Mouse (Mus musculus): ENCODE measurements around the gene Fads6. TPM values are rescaled to one million over a fixed set of nuclear protein-coding genes. Genes with fewer than 3 reads are reported as not detected.

Fads6 gene
- 1 to 10 TPM; 2.2 to 2.4 TPM for total RNA-seq (2021)
- long read RNA-seq, experiment 1, result 0 reads
- long read RNA-seq, experiment 2, partial matches to known transcripts, result 0 of 1 reads
- long read RNA-seq, experiment 2, other reads (novel, unspliced or antisense), result 1 of 1 reads

DNA sequence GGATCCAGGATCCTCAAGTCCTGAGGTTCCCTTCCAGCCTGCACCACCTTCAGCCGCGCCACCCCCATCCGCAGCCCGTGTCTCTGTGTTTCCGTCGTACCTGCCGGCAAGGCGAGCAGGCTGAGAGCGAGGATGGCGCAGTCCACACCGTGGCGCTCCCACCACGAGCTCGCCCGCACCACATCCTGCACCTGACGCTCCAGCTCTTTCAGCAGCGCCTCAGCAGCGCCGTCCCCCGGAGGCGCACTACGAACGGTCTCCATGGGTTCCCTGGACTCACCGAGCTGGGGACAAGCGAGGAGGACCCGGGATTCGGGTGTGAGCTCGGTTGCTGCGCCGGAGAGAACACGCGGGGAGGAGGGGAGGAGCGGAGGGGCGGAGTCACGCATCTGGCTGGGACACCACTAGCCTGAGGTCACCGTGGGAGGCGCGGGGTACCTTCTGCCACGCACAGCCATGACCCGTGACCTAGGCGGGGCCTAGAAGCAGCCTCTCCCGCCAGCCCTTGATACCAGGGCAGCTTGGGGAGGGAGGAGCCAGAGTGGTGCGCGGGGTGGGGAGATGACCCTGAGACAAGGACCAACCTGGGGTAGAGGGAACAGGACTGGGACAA lies at the start of gene Fads6:
Gene Fads6 (minus strand): TSS at position 450 of the 613 bp plus-strand sequence.
- DNase-seq, result peak; percentile 69 to 72

DNA sequence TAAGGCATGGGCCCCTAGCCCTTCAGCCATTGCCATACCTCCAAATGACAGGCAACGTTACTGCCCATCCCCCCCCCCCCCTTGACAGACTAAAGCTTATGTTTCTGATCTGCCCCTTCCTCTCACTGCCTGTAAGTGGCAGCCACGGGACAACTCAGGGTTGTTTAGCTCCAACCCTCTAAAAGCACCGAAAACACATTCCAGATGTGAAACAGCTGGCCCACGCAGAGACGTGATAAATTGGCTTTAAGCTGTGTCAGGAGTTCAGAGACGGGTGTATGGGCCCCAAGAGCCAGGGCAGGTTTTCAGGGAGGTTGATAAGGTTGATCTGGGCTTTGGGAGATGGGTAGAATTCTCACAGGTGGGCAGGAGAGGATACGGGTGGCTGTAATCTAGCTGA lies 48.1 kb upstream of the Fads6 start:
- no peak for DNase-seq

DNA sequence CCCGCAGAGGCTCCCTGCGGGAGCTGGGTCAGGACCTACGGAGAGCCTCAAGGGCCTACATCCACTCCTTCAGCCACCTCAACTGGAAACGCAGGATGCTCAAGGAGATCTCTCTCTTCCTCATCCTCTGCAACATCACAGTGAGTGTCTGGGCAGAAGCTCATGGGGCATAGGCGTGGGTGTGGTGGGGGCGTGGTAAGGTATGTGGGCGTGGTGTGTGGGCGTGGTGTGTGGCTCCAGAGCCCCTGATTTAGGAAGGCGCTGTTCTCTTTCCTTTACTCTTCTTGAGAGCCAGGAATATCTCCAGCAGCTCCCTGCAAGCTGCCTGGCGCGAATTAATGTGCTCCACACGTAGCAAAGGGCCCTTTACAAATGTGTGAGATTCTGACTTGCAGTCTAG lies 47.5 kb upstream of the Fads6 start:
- DNase-seq, result no peak

DNA sequence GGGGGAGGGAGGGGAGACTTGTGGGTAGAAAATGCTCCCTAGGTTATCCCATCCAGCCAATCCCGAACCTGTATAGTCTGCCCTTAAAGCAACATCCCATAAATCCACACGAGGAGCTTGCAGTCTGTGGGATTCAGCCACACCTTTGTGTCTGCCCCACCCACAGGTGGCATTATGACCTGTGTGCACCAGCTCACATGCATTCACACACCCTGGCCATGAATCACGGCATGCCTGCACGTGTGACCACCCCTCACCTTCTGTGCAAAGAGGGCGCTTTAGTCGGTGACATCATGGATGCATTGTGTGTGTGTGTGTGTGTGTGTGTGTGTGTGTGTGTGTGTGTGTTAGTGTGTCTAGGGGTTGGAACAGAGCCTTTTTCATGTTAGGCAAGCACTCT lies 44.4 kb upstream of the Fads6 start:
- DNase-seq, result no peak

DNA sequence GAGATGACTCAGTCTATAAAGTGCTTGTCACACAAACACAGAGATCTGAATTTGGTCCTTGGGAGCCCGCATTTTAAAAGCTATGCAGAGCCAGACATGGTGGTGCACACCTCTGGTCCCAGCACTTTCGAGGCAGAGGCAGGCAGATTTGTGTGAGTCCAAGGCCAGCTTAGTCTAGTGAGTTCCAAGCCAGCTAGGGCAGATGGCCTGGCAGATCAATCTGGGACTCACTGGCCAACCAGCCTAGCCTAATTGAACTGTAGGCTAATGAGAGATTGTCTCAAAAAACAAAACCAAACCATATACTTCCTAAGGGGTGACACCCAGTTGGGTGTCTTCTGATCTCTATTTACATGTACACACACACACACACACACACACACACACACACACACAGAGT lies 43.8 kb upstream of the Fads6 start:
- no peak for DNase-seq

DNA sequence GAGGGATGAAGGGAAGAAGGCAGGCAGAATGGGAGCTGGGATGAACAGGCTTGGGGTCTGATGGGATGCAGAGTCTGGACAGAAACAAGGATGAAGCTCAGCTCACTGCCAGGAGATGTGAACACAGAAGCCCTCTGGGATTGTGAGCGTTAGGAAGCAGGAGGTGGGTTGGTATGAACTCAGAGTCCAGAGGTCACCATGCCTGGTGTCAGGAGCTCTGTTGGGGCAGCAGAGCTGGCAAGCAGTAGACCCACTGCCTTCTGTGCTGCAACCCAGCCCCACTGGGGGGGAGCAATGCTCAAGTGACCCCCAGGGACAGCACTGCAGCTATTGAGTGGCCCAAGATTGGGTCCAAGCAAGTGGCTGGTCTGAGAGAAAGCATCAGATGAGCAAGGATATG lies 40.4 kb upstream of the Fads6 start:
- DNase-seq, result no peak

DNA sequence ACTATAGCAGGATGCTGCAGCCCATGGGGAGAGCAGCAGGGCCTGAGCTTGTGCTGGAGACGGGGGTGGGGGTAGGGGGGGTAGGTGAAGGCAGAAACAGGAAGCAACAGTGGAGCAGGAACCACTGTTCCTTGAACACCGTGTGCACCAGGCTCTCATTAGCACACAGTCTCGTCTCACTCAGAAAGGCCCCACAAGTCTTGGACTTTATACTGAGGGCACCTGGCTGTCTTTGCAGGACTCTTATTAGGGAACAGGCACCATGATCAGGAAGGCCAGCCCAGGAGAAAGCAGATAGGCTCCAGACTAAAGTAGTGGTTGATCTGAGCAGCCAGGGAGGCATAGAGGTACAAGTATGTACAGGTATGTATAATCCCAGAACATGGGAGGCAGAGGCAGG lies 39.9 kb upstream of the Fads6 start:
- no peak for DNase-seq

DNA sequence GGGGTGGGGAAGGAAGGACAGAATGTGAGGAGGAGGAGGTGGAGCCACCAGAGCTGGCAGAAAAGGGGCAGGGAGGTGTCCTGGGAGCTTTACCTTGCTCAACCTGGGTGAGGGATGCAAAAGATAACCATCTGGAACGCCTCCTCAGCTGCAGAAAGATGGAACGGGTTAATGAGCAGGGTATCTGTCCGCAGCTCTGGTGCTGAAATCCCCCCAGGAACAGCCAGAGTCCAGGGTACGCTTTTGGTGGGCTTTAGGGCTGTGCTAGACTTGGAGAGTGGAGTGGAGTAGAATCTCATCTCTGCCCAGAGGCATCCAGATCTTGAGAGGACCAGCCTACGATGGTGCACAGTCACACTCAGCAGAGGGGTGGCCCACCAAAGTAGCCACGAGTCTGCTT lies 38.7 kb upstream of the Fads6 start:
- no peak for DNase-seq

DNA sequence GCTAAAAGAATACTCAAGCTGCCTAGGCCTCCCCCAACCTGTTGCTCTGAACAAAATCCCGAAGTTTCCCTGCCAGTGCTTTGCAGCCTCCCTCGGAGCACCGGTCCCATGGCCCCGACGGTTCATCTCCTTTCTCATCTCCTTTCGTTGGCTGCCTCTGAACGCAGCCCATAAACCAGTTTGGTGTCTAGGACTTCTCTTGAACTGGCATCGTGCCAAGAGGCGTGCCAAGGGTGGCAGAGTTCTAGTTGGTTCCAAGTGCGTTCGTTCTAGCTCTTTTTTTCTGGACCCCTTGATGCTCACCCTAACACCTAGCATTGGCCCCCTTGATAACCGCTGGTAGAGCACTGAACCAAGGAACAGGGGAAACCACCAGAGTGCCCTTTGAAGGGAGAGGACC lies 37.8 kb upstream of the Fads6 start:
- no peak for DNase-seq

DNA sequence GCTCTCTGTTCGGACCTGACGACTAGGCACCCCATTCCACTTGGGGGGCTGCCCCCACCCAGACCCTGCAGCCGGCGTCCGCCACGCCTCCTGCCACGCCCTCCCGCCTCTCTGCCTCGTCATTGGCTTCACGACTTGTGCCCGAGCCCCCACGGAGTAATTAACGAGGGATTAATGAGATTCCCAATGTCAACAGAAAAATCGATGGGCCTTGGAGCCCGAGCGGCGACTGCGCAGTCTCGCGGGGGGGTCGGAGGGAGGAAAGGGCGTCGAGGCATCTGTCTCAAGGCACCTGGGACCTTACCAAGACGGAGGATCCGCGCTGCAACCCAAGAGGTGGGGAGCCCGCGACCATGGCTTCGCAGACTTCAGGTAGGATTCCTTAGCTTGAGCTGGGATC lies 37.1 kb upstream of the Fads6 start, which contains the start of gene Otop3:
Gene Otop3 (plus strand): TSS at position 201 of the 400 bp plus-strand sequence.
- DNase-seq, result no peak

DNA sequence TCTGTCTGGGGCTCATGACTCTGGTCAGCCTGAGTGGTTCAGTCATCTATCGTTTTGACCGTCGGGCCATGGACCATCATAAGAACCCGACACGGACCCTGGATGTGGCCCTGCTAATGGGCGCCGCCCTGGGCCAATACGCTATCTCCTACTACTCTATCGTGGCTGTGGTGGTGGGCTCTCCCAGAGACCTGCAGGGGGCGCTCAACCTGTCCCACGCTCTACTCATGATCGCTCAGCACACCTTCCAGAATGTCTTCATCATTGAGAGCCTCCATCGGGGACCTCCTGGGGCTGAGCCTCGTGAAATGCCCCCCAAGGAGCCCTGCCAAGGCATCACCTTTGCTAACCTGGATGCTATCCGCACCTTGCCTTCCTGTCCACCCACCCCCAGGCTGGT lies 31.9 kb upstream of the Fads6 start:
- no peak for DNase-seq

DNA sequence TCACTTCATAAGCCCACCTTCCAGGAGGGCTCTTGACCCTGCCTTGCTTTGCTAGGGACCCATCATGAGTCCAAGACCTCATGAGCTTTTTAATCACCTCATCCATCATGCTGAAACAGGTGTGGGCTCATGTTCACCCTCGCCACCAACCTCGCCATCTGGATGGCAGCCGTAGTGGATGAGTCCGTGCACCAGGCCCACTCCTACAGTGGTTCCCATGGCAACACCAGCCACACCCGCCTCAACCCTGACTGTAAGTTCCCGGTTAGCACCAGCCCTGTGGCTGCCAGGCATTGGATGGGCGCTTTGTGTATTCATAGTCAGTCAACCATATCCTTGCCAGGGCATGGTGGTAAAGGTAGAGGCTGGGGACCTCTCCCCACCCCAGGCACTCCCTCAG lies 29.3 kb upstream of the Fads6 start:
- no peak for DNase-seq

DNA sequence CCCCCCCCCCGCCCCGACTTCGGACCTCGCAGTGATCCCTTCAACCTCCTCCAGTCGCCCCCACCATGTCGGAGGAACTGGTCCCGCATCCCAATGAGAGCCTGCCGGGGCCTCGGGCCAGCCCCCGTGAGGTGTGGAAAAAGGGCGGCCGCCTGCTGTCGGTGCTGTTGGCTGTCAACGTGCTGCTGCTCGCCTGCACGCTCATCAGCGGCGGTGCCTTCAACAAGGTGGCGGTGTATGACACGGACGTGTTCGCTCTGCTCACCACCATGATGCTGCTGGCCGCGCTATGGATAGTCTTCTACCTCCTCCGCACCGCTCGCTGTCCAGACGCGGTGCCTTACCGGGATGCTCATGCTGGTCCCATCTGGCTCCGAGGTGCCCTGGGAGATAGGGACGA lies 25.9 kb upstream of the Fads6 start:
- no peak for DNase-seq

DNA sequence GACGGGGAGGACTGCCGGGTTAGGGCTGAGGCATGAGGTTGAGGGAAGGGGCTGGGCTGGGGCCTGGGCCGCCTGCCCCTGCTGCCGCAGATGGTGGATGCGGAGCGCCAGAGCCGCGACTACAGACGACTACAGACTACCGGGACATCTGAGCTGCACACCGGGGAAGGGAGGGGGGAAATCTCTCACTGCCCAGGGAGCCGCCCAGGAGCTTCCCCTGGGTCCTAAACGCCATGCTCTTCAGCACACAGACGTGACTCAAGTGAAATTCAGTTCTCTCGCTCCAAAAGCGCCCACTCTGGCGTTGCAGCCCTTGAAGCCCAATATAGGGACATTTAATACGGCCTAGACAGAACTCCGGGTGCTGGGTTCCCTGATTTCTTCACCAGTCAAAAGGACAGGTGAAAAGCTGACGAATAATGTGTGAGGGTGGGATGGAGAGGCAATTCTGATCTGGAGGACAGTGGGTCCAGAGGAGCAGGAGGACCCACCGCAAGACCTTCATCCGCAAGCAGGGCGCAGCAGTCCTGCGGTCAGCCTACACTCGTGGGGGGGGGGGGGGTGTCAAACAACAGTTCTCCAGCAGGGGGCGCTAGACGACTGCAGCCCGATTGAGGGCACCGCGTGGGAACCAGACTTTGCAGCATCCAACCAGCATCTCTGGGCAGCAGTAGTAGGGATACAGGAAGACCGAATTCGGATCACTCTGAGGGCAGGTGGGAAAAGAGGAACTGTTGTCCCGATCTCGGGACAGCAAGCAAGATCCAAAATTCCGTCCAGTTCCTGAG lies 24.6 kb upstream of the Fads6 start, which contains the start of gene Ush1g:
Gene Ush1g (minus strand): TSS at position 136 of the 788 bp plus-strand sequence.
- peak in 1 of 2 experiments; percentile 71 for DNase-seq

DNA sequence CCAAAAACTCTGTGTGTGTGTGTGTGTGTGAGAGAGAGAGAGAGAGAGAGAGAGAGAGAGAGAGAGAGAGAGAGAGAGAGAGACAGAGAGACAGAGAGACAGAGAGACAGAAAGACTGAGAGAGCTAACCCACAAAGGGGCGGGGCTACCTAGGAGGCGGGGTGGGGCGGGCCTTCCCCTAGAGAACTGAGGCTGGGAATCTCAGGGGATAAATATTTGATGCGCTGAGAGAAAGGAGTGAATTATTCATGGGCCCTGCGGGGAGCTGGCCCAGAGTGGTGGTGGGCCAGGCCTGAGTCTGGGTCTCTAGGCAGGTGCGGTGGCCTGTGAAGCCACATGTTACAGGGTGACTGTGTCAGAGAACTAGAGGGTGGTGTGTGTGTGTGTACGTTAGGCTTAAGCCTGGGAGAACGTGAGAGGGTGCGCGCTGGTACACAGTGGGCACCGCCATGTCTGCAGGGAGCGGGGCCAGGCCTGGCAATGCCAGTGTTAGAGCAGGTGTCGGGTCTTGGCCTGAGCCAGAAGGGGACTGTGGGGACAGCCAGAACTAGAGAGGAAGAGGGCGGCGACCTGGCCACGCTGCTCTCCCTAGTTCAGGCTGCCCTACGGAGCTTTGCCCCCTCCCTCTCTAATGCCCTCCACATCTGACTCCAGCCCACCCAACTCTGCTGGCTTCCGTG lies 22.4 kb upstream of the Fads6 start:
- DNase-seq, result no peak

DNA sequence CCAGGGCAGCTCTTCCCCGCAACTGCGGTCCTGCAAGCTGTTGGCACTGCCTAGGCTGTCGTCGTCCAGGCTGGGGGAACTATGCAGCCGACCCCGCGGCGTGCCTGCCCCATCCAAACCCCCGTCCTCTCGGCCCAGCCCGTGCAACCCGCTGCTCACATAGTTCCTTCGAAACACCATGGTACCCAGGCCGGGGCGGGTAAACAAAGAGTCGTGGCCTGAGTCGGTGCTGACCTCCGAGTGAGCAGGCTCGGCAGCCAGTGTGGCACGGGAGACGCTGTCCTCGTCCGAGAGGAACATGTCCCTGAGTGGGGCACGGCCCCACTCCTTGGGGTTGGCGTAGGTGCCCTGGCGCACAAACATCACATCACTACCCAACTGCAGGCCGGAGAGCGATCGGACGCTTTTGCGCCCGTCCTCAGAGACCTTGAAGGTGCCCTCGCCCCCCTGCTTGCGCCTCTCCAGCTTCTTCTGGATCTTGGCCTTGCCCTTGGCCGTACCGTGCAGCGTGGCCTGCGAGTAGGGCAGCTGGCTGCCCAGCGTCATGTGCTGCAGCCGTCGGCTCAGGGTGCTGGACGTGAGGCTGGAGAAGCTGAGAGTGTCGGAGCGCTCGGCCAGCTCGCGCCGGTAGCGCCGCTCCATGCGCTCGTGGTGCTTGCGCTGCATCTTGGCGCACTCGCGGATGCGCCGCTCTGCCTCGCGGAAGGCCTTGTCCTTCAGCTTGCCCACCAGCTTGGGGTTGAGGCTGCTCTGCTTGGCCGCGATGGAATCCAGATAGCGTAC lies 21.0 kb upstream of the Fads6 start:
- no peak for DNase-seq

DNA sequence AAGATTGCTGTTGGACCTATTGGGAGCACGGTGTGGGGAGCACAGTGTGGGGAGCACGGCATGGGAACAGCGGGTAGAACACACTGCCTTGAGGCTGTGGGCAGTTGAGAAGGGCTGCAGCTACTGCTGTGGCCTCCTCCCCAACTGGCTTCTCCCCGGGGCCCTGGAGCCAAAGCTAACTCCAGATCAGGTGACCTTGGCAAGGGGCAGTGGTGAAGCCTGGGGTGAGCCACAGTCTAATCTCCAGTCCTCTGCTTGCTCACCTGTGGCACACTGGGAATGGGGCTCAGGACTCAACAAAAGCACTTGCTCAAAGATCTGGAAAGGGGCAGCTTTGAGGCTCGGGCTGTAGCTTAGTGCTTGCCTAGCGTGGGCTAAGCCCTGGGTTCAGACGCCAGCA lies 19.7 kb upstream of the Fads6 start:
- DNase-seq, result no peak

DNA sequence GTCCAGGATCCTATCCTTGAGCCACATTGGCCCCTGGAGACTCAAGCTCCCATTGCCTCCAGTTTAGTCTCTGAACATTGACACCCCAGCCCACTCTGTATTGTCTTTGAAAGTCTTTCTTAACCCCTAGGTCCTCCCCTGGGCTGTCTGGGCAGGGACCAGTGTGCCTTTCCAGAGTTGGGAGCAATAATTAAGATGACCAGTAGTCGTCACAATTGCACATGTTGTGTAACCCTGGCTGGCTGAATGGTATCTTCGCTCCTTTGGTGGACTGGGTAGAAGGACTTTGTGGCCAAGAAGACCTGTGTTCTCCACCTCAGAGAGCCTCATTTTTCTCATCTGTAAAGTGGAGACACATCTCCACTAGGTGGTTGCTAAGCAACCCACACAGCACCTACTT lies 16.8 kb upstream of the Fads6 start:
- no peak for DNase-seq

DNA sequence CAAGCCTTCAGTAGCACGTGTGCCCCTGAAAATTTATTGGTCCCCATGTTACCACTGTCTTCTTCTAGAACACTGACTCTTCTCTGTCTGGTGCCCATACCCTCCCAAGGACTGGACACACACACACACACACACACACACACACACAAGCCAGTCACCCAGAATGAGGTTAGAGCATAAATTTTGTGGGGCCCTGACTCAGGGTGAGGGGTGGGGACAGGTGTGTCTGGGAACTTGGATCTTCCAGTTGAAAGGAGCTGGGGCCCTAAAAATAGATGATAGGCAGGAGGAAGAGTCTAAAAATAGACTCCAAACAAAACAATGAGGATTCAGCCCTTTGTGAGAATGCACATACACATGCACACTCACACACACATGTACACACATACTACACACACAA lies 11.3 kb upstream of the Fads6 start:
- no peak for DNase-seq

DNA sequence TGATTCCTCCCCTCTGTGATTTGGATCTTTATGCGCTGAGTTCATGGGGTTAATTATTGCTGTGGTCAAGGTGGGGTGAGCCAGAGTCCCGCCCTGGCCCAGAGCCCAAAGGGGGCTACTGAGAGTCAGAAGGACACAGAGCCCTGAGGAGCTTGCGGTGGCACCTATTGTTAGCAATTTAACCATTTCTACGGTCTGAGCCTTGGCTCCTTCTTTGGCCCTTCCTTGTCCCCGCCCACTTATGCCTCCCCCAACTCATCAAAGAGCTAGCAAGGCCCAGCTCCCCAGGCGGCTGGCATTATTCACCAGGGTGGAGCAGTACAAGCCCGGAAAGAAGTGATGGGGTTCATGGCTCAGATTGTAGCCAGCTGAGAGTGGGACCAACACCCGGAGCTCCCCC lies 9.4 kb upstream of the Fads6 start, which contains the start of gene Otop2:
Gene Otop2 (plus strand): TSS at position 301 of the 400 bp plus-strand sequence.
- DNase-seq, result no peak

DNA sequence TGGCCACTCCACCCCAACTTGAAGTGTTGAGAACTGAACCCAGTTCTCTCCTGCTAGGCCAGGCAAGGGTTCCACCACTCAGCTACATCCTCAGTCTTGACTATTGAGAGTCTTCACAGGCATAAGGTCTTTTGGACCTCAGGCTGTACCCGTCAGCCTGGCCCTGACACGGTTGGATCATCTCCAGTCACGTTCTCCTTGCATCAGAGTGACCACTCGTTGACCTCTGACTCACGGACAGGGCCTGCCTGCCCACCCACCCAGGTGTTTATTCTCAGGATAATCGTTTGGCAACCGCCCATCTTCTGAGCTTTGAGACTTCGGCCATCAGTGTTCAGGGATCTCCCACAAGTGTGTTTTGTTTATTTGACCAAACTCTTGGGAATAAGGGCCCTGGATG lies 5.7 kb upstream of the Fads6 start:
- no peak for DNase-seq

DNA sequence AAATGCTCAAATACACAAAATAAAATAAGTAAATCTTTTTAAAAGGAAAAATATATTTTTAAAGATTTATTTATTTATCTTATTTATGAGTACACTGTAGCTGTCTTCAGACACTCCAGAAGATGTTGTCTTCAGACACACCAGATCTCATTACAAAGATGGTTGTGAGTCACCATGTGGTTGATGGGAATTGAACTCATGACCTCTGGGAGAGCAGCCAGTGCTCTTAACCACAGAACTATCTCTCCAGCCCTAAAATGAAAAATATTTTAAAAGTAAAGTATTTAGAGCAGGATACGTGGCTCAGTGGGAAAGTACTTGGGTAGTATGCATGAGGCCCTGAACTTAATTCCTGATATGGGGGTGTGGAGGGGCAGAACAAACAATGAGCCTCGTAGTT lies 3.9 kb upstream of the Fads6 start:
- no peak for DNase-seq
